Mouse (Mus musculus): Measurements from ENCODE around the gene Bcorl1.

DNA sequence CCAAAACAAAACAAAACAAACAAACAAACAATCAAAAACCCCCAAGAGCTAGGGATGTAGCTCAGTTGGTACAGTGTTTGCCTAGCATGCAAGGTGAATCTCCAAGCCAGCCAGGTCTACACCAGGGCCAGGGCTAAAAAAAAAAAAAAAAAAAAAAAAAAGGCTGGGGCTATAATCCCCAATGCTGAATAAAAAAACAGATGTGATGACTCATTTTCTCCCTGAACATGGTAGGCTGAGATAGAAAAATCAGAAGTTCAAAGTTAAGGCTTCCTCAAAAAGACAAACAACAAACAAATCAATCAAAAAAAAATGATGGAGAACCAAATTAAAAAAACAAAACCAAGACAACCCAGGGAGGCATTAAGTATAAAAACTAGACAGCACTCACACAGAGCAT, 87.9 kb downstream of the Bcorl1 start:
- TF ChIP-seq CTCF (IDR thresholded peaks at IDR 0.05; ENCODE audit: borderline replicate concordance, insufficient read depth, low read depth, low read length), result no peak
- no peak for TF ChIP-seq POLR2A (IDR thresholded peaks at IDR 0.05; ENCODE audit: borderline replicate concordance, insufficient read depth, low read length)
